Mouse (Mus musculus) lung, postnatal 0 days (tissue): Measurements from ENCODE around the gene Mcoln3.

Experiments
- CTCF ChIP-seq: IDR thresholded peaks from 2 replicates; pipeline ENCODE4 v1.5.1; 2016; ENCODE audit warnings: antibody characterized with exemption, mild to moderate bottlenecking
- EP300 ChIP-seq: IDR thresholded peaks from 2 replicates; pipeline ENCODE4 v1.6.1; 2016; ENCODE audit warnings: antibody characterized with exemption, mild to moderate bottlenecking, control low read depth

DNA sequence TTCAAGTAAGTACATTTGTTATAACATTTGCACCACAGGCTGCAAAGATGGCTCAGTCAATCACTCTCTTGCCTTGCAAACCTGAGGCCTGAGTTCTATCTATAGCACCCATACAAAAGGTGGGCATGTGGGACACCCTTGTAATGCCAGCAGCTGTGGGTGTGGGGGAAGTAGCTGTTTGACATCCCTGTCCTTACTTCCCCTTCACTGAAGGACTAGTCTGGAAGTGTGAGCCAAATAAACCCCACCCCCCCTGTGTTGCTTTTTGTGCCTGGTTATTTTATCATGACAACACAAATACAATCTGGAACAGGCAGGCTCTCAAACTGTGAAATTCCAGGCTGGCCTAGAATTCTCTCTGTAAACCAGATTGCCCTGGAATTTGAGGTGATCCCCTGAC is 17.3 kb upstream of the Mcoln3 start:
- no peak for TF ChIP-seq EP300
- no peak for TF ChIP-seq CTCF
